Mouse (Mus musculus) erythroid progenitor cell, adult 5-6 weeks (primary cell): ENCODE results near the gene Ttpal. TPM values are rescaled to one million over a fixed set of nuclear protein-coding genes. Genes with fewer than 3 reads are reported as not detected.
A peak's percentile ranks its signal among the peaks of the same experiment; 100 is the strongest.

ENCODE experiments used
- ATAC-seq: replicated peaks from 2 replicates; pipeline ENCODE4 v1.8.0; 2016; ENCODE audit warnings: moderate number of reproducible peaks, mild to moderate bottlenecking, moderate TSS enrichment, inconsistent platforms; ENCODE audit not compliant: poor library complexity, low FRiP score, severe bottlenecking
- total RNA-seq, 2 experiments: library from RNA; stranded (forward) in 1 of 2; stranded (reverse) in 1 of 2; fragments of 150-400 nt in 1 of 2; fragments of 186-747, 209-891 nt in 1 of 2; gene quantifications; 2 replicates each; pipeline versions ENCODE4 v1.2.3 to v1.2.4; 2015 to 2017; ENCODE audit warnings: low replicate concordance in 2 of 2

The Ttpal gene
- total RNA-seq (2015; ENCODE audit: low replicate concordance) (10.8 and 10.9 TPM in 2 replicates), total RNA-seq (2017; ENCODE audit: low replicate concordance) (6.4 and 6.8 TPM in 2 replicates)

- ATAC-seq = peak; percentile 92
Observed at GRCm38 (mm10) chr2:163602101-163602971, at the start of gene Ttpal. TSS of gene Ttpal (plus strand) at chr2:163602314.

DNA sequence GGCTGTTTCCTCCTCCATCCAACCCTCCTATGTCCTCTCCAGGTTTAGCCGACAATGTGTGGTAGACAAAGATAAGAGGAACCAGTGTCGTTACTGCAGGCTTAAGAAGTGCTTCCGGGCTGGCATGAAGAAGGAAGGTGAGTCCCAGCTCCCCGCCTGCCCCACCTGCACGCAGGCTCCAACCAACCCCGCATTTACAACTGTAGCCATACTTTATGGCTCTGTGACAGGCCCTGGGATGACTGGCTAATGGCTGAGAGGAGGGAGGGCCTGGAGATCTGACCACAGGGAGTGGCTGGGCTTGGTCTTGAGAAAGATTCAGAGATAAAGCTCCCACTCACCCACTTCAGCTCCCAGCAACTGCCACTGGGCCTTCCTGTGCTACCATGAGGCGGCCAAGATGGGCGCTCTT is 49.6 kb upstream of the Ttpal start:
- no peak; the same call in 1 of the 2 replicates for ATAC-seq

DNA sequence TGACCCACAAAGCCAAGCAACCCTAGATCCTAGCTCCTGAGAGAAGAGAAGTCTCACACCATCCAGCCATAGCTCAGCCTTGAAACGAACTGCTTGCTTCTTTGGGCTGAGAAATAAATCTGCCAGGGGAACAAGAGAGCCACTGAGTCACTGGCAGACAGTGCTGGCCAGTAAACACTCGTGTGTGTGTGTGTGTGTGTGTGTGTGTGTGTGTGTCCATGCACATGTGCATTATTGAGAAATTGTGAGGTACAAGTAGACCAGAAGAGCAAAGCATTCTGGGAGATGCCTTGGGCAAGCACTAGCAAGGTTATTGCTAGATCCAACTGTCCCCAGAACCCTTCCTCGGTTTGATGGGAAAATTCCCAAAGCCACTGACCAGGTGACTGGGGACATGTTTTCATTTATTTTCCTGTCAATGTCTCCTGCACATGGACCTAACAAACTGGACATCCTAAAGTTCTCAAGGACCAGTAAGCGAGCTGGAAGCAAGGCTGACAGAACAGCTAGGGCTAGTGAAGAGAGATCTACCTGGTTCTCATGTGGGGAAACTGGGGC is 47.6 kb upstream of the Ttpal start:
- no peak for ATAC-seq

- ATAC-seq = no peak
Observed at GRCm38 (mm10) chr2:163554996-163555395, 47.1 kb upstream of the Ttpal start.

DNA sequence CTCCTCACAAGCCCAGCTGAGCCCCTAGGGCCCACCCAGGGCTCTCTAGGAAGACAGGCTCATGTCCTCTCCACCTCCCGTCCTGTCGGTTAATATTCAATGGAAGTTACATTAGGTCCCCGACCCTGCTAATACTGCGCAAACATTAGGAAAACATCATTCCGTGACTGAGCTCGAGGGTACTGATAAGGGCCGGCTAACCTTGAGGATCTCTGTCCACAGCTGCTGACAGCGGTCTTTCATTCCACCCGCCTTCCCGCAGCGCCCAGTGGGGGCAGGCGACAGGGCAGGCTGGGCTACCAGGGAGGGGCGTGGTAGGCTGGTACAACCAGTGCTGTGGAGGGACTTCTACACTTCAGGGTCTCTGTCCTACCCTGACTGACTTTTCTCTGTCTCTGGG is 46.7 kb upstream of the Ttpal start:
- no peak for ATAC-seq

GRCm38 (mm10) chr2:163558548-163558947 is 43.6 kb upstream of the Ttpal start:
- ATAC-seq = no peak

DNA sequence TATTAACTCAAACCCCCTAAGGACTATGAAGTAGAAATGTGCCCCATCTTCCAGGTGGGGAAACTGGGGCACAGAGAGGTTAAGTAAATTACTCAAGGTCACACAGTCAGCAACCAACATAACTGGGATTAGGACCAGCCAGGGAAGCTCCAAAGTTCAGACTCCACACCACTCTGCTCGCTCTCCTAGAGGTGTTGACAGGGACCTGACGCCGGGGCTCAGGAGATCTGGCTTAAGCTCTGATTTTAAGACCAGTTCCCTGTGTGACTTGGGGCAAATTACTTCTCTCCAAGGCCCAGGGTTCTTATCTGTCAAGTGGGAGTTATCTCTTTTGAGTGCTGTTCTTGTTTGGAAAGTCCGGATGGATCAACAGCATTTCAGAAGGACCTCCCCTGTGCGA is 42.9 kb upstream of the Ttpal start:
- ATAC-seq = no peak

GRCm38 (mm10) chr2:163560247-163560646 is 41.9 kb upstream of the Ttpal start:
- ATAC-seq = no peak

DNA sequence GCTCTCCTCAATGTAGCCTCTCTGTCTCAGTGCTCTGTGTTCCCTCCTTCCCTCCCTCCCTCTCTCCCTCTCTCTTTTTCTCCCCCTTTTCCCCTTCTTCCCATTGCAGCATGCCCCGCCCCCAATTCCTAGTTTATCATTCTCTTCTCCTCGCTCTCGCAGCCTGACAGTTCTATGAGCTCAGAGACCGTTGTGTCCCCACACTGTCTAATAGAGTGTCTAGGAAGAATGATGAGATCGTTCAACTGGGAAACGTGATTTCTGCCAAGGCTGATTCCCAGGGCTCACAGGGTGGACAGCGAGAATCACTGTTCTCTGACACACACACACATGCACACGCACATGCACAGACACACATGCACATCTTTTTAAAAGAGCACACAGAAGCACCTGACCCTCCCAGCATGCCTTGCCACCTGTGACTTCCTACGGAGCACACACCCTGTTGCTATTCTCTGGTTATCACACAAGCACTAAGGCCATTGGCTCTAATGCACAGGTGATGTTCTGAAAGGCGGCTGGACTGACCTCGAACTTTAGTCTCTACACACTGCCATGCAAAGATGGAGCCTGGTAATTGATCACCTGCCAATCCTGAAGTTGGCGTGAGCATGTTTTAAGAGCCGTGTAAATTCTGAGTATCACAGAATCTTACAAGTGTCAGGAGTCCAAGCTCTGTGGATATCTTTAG is 40.7 kb upstream of the Ttpal start:
- ATAC-seq = no peak

- ATAC-seq = no peak
Observed at GRCm38 (mm10) chr2:163564646-163565045, 37.5 kb upstream of the Ttpal start.

DNA sequence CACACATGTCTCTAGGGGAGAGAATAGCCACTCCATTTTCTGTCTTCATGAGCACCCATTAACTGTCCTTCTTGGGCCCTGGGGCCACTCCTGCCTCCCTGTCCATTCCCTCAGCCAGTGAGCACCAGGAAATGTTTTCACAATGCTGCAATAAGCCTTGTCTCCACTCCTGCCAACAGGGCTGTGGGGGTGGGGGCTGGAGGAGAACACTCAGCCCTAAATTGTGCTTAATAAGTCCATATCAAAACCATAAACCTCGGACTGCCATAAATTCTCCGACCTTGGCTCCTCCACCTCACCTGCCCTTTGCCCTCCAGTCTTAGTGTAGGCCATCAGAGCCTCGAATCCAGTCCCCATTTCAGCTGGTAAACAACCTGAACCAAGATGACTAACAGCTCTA is 27.8 kb upstream of the Ttpal start:
- ATAC-seq = no peak

DNA sequence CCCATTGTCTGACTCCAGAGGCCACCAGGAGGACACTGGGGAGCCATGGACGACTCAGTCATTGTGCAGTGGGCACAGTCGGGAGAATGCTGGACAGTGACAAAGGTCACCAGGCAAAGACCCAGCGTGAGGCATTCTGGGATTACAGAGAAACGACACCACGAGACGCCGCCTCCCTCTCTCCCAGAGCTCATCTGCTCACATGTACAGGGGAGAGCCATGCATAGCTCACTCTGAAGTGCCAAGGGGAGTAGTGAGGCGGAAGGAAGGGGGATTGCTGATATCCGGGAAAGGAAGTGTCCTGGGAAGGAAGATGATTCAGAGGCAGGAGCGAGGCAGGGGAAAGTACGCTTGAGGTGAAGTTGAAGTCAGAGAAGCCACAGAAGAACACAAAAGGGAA is 26.9 kb upstream of the Ttpal start:
- no peak for ATAC-seq

- ATAC-seq = no peak
Observed at GRCm38 (mm10) chr2:163577986-163578385, 24.1 kb upstream of the Ttpal start.

- no peak for ATAC-seq
Observed at GRCm38 (mm10) chr2:163580069-163580945, 21.8 kb upstream of the Ttpal start.

DNA sequence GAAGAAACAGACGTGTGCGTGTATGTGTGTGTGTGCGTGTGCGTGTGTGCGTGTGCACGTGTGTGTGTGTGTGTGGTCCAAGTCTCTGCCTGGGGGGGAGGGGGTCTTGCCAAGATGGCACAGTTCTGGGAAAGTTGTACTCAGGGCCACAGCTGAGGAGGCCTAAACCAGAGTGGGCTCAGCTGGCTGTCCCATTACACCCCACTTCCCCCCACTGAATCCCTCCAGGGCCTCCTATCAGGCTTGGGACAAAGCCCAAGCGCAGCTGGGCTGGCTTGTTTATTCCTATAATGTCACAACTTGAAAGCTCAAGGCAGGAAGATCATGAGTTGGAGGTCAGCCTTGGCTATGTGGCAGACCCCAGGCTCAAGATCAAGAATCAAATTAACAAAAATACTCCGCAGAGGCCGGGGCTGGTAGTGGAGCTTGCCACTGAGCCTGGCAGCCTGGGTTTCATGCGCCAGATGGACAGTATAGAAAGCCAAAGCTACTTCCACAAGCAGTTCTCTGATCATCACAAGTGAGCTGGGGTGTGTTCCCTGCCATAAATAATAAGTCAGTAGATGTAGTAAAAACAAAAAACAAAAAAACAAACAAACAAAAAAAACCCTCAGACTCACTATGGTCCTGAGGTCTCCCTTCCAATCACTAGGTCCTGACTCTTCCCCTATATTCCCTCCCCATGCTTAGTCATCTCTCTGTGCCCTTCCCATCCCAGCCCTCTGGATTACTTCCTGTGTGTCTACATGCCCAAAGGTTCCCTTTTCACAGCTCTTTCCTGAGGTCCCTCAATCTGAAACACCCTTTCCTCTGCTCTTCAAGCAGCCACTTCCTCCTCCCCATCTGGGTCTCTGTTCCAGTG is 18.7 kb upstream of the Ttpal start:
- ATAC-seq = no peak

- ATAC-seq = no peak
Observed at GRCm38 (mm10) chr2:163584088-163584426, 18.1 kb upstream of the Ttpal start.

- ATAC-seq = no peak
Observed at GRCm38 (mm10) chr2:163586384-163587261, 15.5 kb upstream of the Ttpal start.

DNA sequence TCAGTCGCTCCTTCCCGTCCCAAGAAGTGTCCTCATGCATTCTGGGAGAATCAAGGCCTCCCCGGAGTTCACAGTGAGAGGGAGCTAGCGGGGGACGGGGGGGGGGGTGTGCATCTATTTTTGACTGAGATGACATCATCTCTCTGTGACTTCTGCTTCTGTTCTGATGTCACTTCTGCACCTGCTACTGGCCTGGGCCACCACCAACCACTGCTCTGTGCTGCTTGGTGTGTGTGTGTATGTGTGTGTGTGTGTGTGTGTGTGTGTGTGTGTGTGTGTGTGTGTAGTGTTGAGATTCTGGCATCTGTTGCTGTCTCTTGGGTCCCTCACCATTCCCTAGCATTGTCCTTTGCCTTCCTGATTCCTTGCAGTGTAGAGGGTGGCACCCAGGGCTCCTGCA is 14.6 kb upstream of the Ttpal start:
- no peak for ATAC-seq
